Mouse (Mus musculus): ENCODE measurements around the gene Ear6. TPM values are rescaled to one million over a fixed set of nuclear protein-coding genes. Genes with fewer than 3 reads are reported as not detected.

The Ear6 gene
- polyA plus RNA-seq, 1 experiment from 2014 or later, result not detected

DNA sequence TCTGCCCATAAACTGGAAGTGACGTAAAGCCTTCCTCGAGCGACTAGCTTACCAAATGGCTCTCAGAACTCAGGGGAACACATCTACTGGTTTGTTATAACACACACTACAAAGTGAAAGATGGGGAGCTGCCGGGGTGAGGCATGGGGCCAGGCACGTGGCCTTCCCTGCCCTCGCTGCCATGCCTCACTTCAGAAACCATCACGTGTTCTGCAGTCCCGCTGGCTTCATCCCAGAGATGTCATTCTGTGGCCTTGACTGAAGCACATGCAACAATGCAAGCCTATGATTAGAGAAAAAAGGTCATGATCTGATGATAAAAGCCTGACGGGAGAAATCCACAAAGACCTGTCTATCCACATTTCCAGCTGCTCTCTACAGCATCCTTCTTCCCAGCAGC is 18.2 kb downstream of the Ear6 start:
- H3K27me3 ChIP-seq, result peaks cover 3% of the 10 kb centered on the region; the same call in 1 of the 2 replicates
- no peak for ATAC-seq (ENCODE audit: insufficient number of reproducible peaks, low FRiP score, low TSS enrichment, low read depth)
- H3K4me1 ChIP-seq, result no peaks in the 10 kb centered on the region
- H3K36me3 ChIP-seq, result no peaks in the 10 kb centered on the region
- H3K4me2 ChIP-seq (replicated peaks), result no peak overlapping the region
- H3K9me3 ChIP-seq (replicated peaks), result no peaks in the 10 kb centered on the region
- no peak overlapping the region for H3K4me3 ChIP-seq (replicated peaks)
- WGBS, result 67% methylated on average over 9 of the region's 9 CpGs
- H3K27ac ChIP-seq (replicated peaks), result no peak overlapping the region
- no peak overlapping the region for H3K9ac ChIP-seq

DNA sequence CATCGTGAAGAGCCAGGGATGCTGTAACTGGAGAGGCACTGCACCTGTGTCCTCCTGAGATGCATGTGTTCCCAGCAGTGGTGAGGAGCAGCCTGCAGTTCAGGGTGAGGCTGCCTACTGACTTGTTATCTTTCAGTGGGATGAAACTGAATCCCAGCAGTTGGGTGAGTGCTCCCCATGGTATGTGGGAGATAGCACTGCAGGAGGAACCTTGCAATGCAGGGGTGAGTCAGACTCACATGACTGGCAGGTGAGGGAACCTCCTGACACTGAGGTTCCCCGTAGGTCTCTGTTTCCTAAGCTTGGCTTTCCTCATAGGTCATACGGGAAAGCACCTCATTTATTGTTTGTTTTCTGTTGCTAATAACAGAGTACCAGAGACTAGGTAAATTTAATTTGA is 24.0 kb downstream of the Ear6 start:
- peaks cover 3% of the 10 kb centered on the region; the same call in 1 of the 2 replicates for H3K27me3 ChIP-seq
- H3K4me1 ChIP-seq, result no peaks in the 10 kb centered on the region
- no peak for ATAC-seq (ENCODE audit: insufficient number of reproducible peaks, low FRiP score, low TSS enrichment, low read depth)
- no peak overlapping the region for H3K4me2 ChIP-seq (replicated peaks)
- H3K27ac ChIP-seq (replicated peaks), result no peak overlapping the region
- H3K4me3 ChIP-seq (replicated peaks), result no peak overlapping the region
- H3K9ac ChIP-seq, result no peak overlapping the region
- H3K9me3 ChIP-seq (replicated peaks), result no peaks in the 10 kb centered on the region
- H3K36me3 ChIP-seq, result no peaks in the 10 kb centered on the region
- 74% methylated on average over 3 of the region's 3 CpGs for WGBS

DNA sequence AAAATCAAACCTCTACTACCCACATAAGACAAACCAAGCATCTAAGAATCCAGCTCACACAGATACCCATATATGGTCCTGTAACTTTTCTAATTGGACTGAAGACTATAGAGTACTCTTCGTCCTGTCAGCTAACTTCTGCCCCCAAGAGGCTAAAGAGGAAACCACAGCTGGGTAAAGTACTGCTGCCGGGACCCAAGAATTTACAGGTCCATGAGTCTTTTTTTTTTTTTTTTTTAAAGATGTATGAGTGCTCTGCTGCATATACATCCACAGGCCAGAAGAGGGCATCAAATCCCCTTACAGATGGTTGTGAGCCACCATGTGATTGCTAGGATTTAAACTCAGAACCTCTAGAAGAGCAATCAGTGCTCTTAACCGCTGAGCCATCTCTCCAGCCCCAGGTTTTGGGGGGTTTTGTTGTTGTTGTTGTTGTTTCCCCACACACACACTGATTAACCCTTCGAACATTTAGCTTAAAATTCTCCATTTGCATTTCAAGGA is 30.1 kb downstream of the Ear6 start:
- Histone ChIP-seq H3K4me2 (replicated peaks) (peak overlapping the region; percentile 85), H3K27me3 (no peaks in the 10 kb centered on the region), H3K4me1 (peaks cover 13% of the 10 kb centered on the region), H3K9ac (no peak overlapping the region), H3K27ac (replicated peaks) (peak overlapping the region; percentile 84), H3K36me3 (peaks cover 19% of the 10 kb centered on the region), H3K4me3 (replicated peaks) (peak overlapping the region; percentile 79), H3K9me3 (replicated peaks) (no peaks in the 10 kb centered on the region)
- ATAC-seq (ENCODE audit: insufficient number of reproducible peaks, low FRiP score, low TSS enrichment, low read depth), result 0 out of 2 replicates have a peak, but pooled peaks have one; percentile 7
- under 1% methylated on average over 4 of the region's 4 CpGs for WGBS

DNA sequence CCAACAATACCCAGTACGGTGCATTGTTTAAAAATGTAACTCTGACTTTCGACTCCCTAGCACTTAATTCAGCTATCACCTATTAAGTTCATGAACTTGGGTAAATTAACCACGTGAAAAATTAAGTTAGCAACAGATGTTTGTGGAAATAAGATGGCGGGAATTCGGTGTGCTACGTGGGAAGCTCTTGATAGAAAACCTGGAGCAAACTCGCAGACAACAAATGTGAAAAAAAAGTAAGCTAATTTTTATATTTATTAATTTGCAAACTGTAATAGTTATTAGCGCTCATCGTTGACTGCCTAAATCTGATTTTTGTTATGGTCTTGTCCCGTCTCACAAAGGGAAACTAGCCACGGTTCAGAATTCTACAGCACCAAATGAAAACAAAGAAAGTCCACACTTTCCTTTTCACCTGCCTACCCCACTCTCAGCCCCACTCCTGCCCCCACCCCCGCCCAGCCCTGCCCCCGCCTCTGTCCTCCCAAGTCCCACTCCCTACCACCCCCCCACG is 30.6 kb downstream of the Ear6 start:
- no peak overlapping the region for H3K9ac ChIP-seq
- peak overlapping the region; percentile 84 for H3K27ac ChIP-seq (replicated peaks)
- H3K4me2 ChIP-seq (replicated peaks), result peak overlapping the region; percentile 85
- no peaks in the 10 kb centered on the region for H3K27me3 ChIP-seq
- H3K4me1 ChIP-seq, result peaks cover 13% of the 10 kb centered on the region
- WGBS, result under 1% methylated on average over 14 of the region's 14 CpGs
- peaks cover 24% of the 10 kb centered on the region for H3K36me3 ChIP-seq
- no peaks in the 10 kb centered on the region for H3K9me3 ChIP-seq (replicated peaks)
- ATAC-seq (ENCODE audit: insufficient number of reproducible peaks, low FRiP score, low TSS enrichment, low read depth), result no peak; the same call in 1 of the 2 replicates
- peak overlapping the region; percentile 79 for H3K4me3 ChIP-seq (replicated peaks)

DNA sequence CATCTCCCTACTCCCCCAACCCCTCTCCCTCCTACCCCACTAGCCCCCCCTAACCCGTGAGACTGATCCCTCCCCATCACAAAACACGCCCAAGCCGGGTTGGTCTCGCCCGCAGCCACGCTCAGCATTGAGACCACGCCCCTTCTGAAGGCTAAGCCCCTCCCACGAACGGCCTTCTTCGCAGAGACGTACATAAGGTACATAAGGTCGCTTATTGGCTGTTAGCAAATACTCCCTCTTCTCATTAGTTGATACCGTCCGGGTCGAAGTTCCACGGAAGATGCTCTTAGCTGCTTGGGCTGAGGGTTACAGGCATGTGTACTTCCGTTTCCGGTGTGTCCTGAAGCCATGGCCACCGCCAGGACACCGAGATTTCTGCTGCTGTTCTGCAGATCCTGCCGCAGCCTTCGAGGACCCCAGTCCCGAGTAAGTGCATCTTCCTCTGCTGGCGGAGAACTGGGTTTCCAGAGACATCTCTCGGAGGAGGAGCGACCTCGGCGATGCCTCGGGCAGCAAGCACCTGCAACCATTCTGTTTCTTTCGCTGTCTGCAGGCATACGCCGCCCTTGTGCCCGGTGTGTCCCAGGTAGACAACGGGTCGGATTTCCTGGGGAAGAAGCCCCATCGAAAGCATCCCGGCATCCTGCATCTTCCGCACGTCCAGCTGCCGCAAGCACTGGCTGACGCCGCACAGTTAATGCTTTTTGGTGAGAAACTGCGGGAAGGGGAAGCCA is 31.3 kb downstream of the Ear6 start, which contains the start of gene Mettl17:
Mettl17 (plus strand) TSS at position 245 of the 734 bp plus-strand sequence.
- Histone ChIP-seq H3K4me3 (replicated peaks) (peak within 1 kb of the TSS; percentile 79), H3K4me2 (replicated peaks) (peak within 1 kb of the TSS; percentile 85), H3K27me3 (no peaks in the 10 kb centered on the region), H3K27ac (replicated peaks) (peak within 1 kb of the TSS; percentile 84), H3K9me3 (replicated peaks) (no peaks in the 10 kb centered on the region), H3K9ac (peak within 1 kb of the TSS; percentile 59), H3K4me1 (peaks cover 13% of the 10 kb centered on the region), H3K36me3 (peaks cover 31% of the 10 kb centered on the region)
- under 1% methylated on average over 43 of the region's 43 CpGs for WGBS
- ATAC-seq (ENCODE audit: insufficient number of reproducible peaks, low FRiP score, low TSS enrichment, low read depth), result peak; percentile 96

DNA sequence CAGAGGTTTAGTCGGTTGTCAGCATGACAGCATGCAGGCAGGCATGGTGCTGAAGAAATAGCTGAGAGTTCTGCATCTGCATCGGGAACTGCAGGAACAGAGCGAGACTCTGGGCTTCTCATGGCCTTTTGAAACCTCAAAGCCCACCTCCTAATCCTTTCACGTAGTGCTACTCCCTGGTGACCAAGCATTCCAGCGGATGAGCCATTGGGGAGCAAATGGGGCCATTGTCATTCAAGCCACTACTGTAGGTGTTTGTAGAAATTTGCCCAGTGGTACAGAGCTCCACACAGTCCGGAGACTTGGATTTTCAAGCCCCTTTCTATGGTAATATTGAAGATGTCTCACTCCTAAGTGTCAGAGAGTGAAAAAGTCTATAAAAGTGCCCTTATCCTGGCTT is 32.6 kb downstream of the Ear6 start:
- H3K27ac ChIP-seq (replicated peaks), result no peak overlapping the region
- 57% methylated on average over 6 of the region's 6 CpGs for WGBS
- H3K9ac ChIP-seq, result peak overlapping the region; percentile 2; the same call in 1 of the 2 replicates
- no peaks in the 10 kb centered on the region for H3K27me3 ChIP-seq
- no peak for ATAC-seq (ENCODE audit: insufficient number of reproducible peaks, low FRiP score, low TSS enrichment, low read depth)
- H3K36me3 ChIP-seq, result peaks cover 42% of the 10 kb centered on the region
- H3K9me3 ChIP-seq (replicated peaks), result no peaks in the 10 kb centered on the region
- peak overlapping the region; percentile 79 for H3K4me3 ChIP-seq (replicated peaks)
- H3K4me1 ChIP-seq, result peaks cover 13% of the 10 kb centered on the region
- peak overlapping the region; percentile 85; the same call in 1 of the 2 replicates for H3K4me2 ChIP-seq (replicated peaks)

DNA sequence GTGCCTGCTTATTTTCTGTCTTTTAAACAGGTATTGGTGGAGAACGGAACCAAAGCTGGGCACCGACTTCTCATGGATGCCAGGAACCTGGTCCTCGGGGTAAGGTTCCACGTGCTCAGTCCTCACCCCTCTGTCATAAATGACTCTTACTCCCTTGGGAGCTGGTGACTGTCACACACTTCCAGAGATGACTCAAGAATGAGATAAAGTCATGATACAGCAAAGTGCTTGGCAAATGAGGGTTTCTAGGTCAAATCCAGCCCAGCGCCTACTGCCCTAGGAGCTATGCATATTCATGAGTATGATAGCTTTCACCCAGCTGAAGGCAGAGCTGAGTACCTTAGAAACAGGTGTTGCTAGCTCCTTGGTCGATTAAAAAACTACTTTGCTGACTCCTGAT is 36.3 kb downstream of the Ear6 start:
- no peaks in the 10 kb centered on the region for H3K27me3 ChIP-seq
- H3K4me1 ChIP-seq, result peaks cover 13% of the 10 kb centered on the region
- no peak overlapping the region for H3K9ac ChIP-seq
- ATAC-seq (ENCODE audit: insufficient number of reproducible peaks, low FRiP score, low TSS enrichment, low read depth), result no peak
- H3K4me3 ChIP-seq (replicated peaks), result no peak overlapping the region
- H3K4me2 ChIP-seq (replicated peaks), result no peak overlapping the region
- no peak overlapping the region for H3K27ac ChIP-seq (replicated peaks)
- no peaks in the 10 kb centered on the region for H3K9me3 ChIP-seq (replicated peaks)
- 88% methylated on average over 6 of the region's 6 CpGs for WGBS
- peaks cover 51% of the 10 kb centered on the region for H3K36me3 ChIP-seq

DNA sequence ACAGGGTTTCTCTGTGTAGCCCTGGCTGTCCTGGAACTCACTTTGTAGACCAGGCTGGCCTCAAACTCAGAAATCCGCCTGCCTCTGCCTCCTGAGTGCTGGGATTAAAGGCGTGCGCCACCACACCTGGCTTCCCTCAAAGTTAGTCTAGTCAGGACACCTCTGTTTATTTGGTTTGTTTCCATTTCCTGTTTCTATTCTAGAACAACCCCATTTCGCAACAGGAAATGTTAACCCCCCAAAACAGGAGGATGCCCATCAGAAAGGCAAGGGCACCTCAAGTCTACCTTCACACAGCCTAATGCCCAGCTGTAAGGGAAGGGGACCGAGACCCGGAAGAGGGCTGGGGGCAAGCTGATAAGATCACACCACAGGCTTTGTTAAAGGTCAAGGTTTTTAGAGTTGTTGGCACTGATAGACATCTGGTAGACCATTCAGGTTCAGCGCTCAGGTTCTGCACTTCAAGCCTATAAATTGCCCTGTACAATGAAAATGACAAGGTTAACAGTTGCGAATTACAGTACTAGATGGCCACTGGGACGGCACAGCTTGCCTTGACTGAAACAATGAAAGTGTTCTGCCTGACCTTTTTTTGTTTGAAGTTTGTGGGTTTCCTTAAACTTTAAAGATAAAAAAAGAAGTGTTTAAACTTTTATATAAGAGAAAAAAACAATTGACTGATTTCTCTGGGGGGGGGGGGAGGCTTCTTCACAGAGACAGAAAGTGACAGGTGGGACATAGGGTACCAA is 38.9 kb downstream of the Ear6 start, which contains the start of gene Slc39a2:
Slc39a2 (plus strand) TSS at position 699 of the 749 bp plus-strand sequence.
- ATAC-seq (ENCODE audit: insufficient number of reproducible peaks, low FRiP score, low TSS enrichment, low read depth), result no peak
- no peaks in the 10 kb centered on the region for H3K4me1 ChIP-seq
- 0 out of 2 replicates have a peak within 1 kb of the TSS, but pooled peaks have one; percentile 8 for H3K27ac ChIP-seq (replicated peaks)
- no peak within 1 kb of the TSS for H3K9ac ChIP-seq
- 95% methylated on average over 9 of the region's 9 CpGs for WGBS
- no peaks in the 10 kb centered on the region for H3K9me3 ChIP-seq (replicated peaks)
- H3K27me3 ChIP-seq, result no peaks in the 10 kb centered on the region
- H3K36me3 ChIP-seq, result peaks cover 42% of the 10 kb centered on the region
- no peak within 1 kb of the TSS for H3K4me3 ChIP-seq (replicated peaks)
- H3K4me2 ChIP-seq (replicated peaks), result no peak within 1 kb of the TSS

DNA sequence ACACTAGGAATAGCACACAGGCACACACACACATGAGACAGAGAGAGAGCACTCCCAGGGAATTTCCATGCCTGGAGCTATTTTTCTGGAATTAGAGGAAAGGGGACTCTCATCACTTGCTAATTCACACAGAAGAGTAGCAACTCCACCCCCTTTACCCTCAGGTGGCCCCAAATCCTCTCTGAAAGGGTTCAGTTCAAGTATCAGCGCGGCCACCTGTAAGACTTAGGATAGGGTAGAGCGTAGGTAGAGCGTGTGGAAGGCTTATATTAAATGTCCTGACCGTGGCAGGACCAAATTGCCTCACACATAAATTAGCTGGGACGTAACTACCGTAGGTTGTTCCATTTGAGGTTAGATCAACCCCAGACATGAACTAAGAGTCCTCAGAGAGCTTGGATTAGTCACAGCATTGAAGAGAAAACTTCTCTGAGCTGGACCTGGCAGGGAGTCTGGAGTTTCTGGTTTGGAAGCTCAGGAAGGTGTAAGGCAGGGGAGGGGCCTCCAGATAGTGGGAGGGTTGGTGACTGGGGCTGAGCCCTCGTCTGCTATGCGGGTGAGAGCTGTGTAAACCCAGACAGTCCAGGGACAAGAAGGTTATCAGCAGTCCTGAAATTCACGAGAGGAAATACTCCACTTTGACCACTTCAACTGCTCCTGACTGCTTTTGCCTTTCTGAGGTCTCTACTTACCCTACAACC is 39.7 kb downstream of the Ear6 start:
- H3K4me3 ChIP-seq (replicated peaks), result no peak overlapping the region
- 25% methylated on average over 10 of the region's 10 CpGs for WGBS
- H3K27ac ChIP-seq (replicated peaks), result 0 out of 2 replicates have a peak overlapping the region, but pooled peaks have one; percentile 8
- peaks cover 34% of the 10 kb centered on the region for H3K36me3 ChIP-seq
- H3K9ac ChIP-seq, result no peak overlapping the region
- no peak overlapping the region for H3K4me2 ChIP-seq (replicated peaks)
- no peaks in the 10 kb centered on the region for H3K9me3 ChIP-seq (replicated peaks)
- no peak for ATAC-seq (ENCODE audit: insufficient number of reproducible peaks, low FRiP score, low TSS enrichment, low read depth)
- no peaks in the 10 kb centered on the region for H3K27me3 ChIP-seq
- no peaks in the 10 kb centered on the region for H3K4me1 ChIP-seq

DNA sequence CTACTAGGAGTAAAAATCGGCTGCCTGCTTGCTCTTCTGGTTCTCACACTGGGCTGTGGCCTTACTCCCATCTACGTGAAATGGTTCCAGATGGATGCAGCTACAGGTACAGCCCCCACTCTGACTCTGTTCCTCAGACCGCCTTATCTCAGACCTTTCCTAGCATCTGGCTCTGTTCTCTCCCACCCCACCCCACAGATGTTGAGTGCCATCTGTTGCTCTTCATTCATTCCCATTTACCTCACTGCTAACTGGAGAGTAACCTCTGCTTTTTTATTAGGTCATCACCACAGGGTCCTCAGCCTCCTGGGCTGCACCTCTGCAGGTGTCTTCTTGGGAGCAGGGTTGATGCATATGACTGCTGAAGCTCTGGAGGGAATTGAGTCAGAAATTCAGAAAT is 40.3 kb downstream of the Ear6 start:
- no peak for ATAC-seq (ENCODE audit: insufficient number of reproducible peaks, low FRiP score, low TSS enrichment, low read depth)
- WGBS, result 55% methylated on average over 3 of the region's 3 CpGs

More for the DNA sequence above, 40.3 kb downstream of the Ear6 start:
- Histone ChIP-seq H3K9me3 (replicated peaks) (no peaks in the 10 kb centered on the region), H3K4me1 (no peaks in the 10 kb centered on the region), H3K4me3 (replicated peaks) (no peak overlapping the region), H3K9ac (no peak overlapping the region), H3K4me2 (replicated peaks) (no peak overlapping the region), H3K27me3 (no peaks in the 10 kb centered on the region), H3K36me3 (peaks cover 30% of the 10 kb centered on the region), H3K27ac (replicated peaks) (no peak overlapping the region)

Measured in embryonic facial prominence, embryonic 15.5 days (tissue).